Mouse (Mus musculus): ENCODE measurements around the gene 3425401B19Rik.

3425401B19Rik gene

GRCm38 (mm10) chr14:32659781-32660180, 25.3 kb downstream of the 3425401B19Rik start:
- no peak for DNase-seq

- no peak for DNase-seq
Observed at GRCm38 (mm10) chr14:32638485-32638884, 46.6 kb downstream of the 3425401B19Rik start.

- DNase-seq: no peak
Observed at GRCm38 (mm10) chr14:32634015-32634682, 50.9 kb downstream of the 3425401B19Rik start.

- no peak for DNase-seq
Observed at GRCm38 (mm10) chr14:32632908-32633600, 52.0 kb downstream of the 3425401B19Rik start.

- peak; percentile 7 for DNase-seq
Observed at GRCm38 (mm10) chr14:32628584-32628983, 56.5 kb downstream of the 3425401B19Rik start.

GRCm38 (mm10) chr14:32627271-32627670, 57.8 kb downstream of the 3425401B19Rik start:
- no peak for DNase-seq

- no peak for DNase-seq
Observed at GRCm38 (mm10) chr14:32624811-32625210, 60.3 kb downstream of the 3425401B19Rik start.

GRCm38 (mm10) chr14:32624245-32624644, 60.8 kb downstream of the 3425401B19Rik start:
- DNase-seq: no peak

- no peak for DNase-seq
Observed at GRCm38 (mm10) chr14:32617253-32617652, 67.8 kb downstream of the 3425401B19Rik start.

GRCm38 (mm10) chr14:32609392-32609791, 75.7 kb downstream of the 3425401B19Rik start:
- no peak for DNase-seq

Measured in lung, postnatal 10 days (tissue).